Mouse (Mus musculus) hindbrain, embryonic 12.5 days (tissue): ENCODE results near the gene Tmem183a. TPM values are rescaled to one million over a fixed set of nuclear protein-coding genes. Genes with fewer than 3 reads are reported as not detected.
A peak's percentile ranks its signal among the peaks of the same experiment; 100 is the strongest.

Source experiments
- ATAC-seq: fragments of 200-750 bp; cut with Nextera tagmentation; 2 replicates; pipeline ENCODE4 v1.8.0; 2017; ENCODE audit warnings: moderate TSS enrichment; ENCODE audit not compliant: low FRiP score
- H3K27ac ChIP-seq: fragments of 300-500 bp; sonication (generic); 2 replicates; pipeline ENCODE4 v1.5.1; 2016; ENCODE audit warnings: mild to moderate bottlenecking
- H3K27me3 ChIP-seq: fragments of 300-500 bp; sonication (generic); 2 replicates; pipeline ENCODE4 v1.6.1; 2016; ENCODE audit warnings: mild to moderate bottlenecking
- H3K36me3 ChIP-seq: fragments of 300-500 bp; sonication (generic); 2 replicates; pipeline ENCODE4 v1.6.1; 2016; ENCODE audit warnings: mild to moderate bottlenecking
- H3K4me1 ChIP-seq: fragments of 300-500 bp; sonication (generic); 2 replicates; pipeline ENCODE4 v1.6.1; 2016
- H3K4me2 ChIP-seq: fragments of 300-500 bp; sonication (generic); replicated peaks from 2 replicates; pipeline ENCODE4 v1.6.1; 2016; ENCODE audit warnings: mild to moderate bottlenecking
- H3K4me3 ChIP-seq: fragments of 300-500 bp; sonication (generic); 2 replicates; pipeline ENCODE4 v1.5.1; 2016; ENCODE audit warnings: mild to moderate bottlenecking
- H3K9ac ChIP-seq: fragments of 300-500 bp; sonication (generic); 2 replicates; pipeline ENCODE4 v1.6.1; 2016; ENCODE audit warnings: mild to moderate bottlenecking, moderate library complexity
- H3K9me3 ChIP-seq: fragments of 300-500 bp; sonication (generic); replicated peaks from 2 replicates; pipeline ENCODE4 v1.6.1; 2016; ENCODE audit warnings: mild to moderate bottlenecking
- WGBS: fragments of 180-500 bp; shearing (Covaris S2); methylation state at CpG from one replicate; pipeline ENCODE4 v1.1.7; 2016; 5-methylcytosine and 5-hydroxymethylcytosine counted together
- polyA plus RNA-seq: library from polyadenylated mRNA; unstranded; fragments of >200 nt; fragmentation: Nextera tagmentation; extraction: Ambion mirVana; gene quantifications from 2 replicates; pipeline ENCODE4 v1.2.1, GENCODE M21; 2016

Gene Tmem183a
- polyA plus RNA-seq, 1 experiment from 2014 or later: 109 TPM

DNA sequence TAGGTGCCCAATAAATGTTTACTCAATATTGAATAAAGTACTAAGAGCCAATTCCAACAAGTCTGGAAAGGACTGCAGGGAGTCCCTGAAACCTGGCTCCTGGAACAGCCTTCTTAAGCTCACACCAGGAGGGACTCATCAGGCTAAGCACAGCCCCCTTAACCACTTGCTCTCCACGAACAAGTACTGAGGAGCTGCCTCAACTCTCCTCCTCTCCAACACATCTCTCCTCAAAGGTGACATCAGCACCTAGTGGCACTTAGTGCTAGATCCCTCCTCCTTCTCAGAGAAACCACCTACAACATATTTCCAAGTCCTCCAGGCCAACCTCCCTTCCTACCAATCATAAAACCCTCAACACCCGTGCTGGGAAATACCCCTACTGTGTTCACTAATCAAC, 18.2 kb downstream of the Tmem183a start:
- peak; percentile 4; the same call in 1 of the 2 replicates for ATAC-seq
- peak overlapping the region; percentile 62; the same call in 1 of the 2 replicates for H3K9ac ChIP-seq
- no peaks in the 10 kb centered on the region for H3K9me3 ChIP-seq
- H3K4me1 ChIP-seq: peaks cover 14% of the 10 kb centered on the region; the same call in 1 of the 2 replicates
- H3K27ac ChIP-seq: no peak overlapping the region
- H3K27me3 ChIP-seq: peaks cover 4% of the 10 kb centered on the region; the same call in 1 of the 2 replicates
- peaks cover 23% of the 10 kb centered on the region for H3K36me3 ChIP-seq
- H3K4me3 ChIP-seq: peak overlapping the region; percentile 41
- 7% methylated on average over 2 of the region's 2 CpGs for WGBS
- H3K4me2 ChIP-seq: peak overlapping the region; percentile 83

DNA sequence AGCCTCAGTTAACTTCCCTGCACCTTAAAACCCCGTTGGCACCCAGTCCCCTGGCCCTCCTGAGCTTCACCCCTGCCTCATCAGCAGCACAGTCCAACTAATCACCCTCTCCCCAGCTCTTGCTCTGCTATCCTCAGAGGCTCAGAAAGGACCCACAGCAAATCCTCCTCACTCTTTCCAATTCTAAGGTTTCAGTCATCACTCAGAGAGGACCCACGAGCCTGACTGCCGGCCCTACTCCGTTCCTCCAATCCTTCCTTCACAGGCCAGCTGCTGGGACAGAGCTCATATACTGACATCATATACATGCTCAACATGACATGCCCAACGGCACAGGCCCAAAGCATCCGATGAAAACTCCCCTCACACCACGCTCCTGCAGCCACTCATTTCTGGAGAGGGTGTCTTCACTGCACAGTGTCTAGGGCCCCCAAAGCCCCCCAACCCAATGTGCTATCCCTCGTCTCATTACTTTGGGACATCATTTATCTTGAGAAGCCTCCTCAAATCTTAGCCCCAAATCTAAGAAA, 18.9 kb downstream of the Tmem183a start:
- peaks cover 4% of the 10 kb centered on the region; the same call in 1 of the 2 replicates for H3K27me3 ChIP-seq
- no peak overlapping the region for H3K9ac ChIP-seq
- peaks cover 20% of the 10 kb centered on the region for H3K36me3 ChIP-seq
- ATAC-seq: no peak
- peaks cover 14% of the 10 kb centered on the region; the same call in 1 of the 2 replicates for H3K4me1 ChIP-seq
- no peak overlapping the region for H3K27ac ChIP-seq
- no peaks in the 10 kb centered on the region for H3K9me3 ChIP-seq
- H3K4me3 ChIP-seq: no peak overlapping the region
- 78% methylated on average over 8 of the region's 8 CpGs for WGBS
- H3K4me2 ChIP-seq: no peak overlapping the region

DNA sequence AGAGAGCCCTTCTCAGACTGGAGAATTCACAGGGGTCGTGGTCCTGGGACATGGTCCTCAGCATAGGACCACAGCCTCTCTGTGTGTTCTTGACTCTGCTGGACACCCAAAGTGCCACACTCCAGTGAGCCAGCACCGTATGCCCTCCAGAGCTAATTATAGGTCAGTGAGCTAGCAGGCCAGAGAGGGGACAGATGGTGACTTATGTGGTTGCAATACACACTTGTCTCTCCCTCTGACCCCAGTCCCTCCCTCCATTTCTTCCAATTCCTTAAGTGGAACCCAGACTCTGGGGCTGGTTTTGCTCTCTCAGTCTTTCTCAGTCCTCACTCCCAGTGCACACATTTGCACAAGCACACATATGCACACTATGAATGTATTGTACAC, 19.5 kb downstream of the Tmem183a start:
- 66% methylated on average over 2 of the region's 2 CpGs for WGBS
- ATAC-seq: no peak

DNA sequence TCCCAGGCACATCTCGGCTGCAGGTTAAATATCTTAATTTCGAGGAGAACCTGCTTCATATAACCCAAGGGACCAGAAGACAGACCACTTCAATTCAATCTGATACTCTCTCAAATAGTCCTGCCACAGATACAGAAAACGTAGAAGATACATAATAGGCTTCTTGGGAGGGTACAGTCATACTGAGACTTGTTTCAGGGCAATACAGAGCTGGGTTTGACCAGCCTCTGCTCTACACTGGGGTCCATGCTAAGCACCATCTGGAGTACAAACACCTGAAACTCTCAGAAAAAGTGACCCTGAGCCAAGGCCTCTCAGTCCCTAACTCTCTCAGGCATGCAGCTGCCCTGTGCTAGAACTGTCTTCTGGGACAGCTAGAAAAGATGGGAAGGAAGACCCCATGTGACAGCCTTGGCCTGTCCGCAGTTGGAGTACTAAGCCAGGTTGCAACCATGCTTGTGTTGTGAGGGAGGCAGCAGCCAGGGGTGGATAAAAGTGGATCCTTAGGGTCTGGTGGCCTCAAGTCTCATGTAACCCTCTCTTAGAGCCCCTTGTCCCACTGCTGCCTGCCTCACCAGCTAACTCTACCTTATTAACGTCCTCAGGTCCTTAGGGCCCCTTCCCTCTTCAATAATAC, 20.0 kb downstream of the Tmem183a start:
- Histone ChIP-seq H3K9me3 (no peaks in the 10 kb centered on the region), H3K27me3 (peaks cover 4% of the 10 kb centered on the region; the same call in 1 of the 2 replicates), H3K4me3 (no peak overlapping the region), H3K4me1 (peaks cover 14% of the 10 kb centered on the region; the same call in 1 of the 2 replicates), H3K9ac (no peak overlapping the region), H3K36me3 (peaks cover 11% of the 10 kb centered on the region), H3K4me2 (no peak overlapping the region), H3K27ac (no peak overlapping the region)
- 83% methylated on average over 5 of the region's 5 CpGs for WGBS
- ATAC-seq: no peak

More for the DNA sequence above, 19.5 kb downstream of the Tmem183a start:
- Histone ChIP-seq H3K9me3 (no peaks in the 10 kb centered on the region), H3K36me3 (peaks cover 16% of the 10 kb centered on the region), H3K4me3 (no peak overlapping the region), H3K4me1 (peaks cover 14% of the 10 kb centered on the region; the same call in 1 of the 2 replicates), H3K27me3 (peaks cover 4% of the 10 kb centered on the region; the same call in 1 of the 2 replicates), H3K27ac (no peak overlapping the region), H3K4me2 (no peak overlapping the region), H3K9ac (no peak overlapping the region)

DNA sequence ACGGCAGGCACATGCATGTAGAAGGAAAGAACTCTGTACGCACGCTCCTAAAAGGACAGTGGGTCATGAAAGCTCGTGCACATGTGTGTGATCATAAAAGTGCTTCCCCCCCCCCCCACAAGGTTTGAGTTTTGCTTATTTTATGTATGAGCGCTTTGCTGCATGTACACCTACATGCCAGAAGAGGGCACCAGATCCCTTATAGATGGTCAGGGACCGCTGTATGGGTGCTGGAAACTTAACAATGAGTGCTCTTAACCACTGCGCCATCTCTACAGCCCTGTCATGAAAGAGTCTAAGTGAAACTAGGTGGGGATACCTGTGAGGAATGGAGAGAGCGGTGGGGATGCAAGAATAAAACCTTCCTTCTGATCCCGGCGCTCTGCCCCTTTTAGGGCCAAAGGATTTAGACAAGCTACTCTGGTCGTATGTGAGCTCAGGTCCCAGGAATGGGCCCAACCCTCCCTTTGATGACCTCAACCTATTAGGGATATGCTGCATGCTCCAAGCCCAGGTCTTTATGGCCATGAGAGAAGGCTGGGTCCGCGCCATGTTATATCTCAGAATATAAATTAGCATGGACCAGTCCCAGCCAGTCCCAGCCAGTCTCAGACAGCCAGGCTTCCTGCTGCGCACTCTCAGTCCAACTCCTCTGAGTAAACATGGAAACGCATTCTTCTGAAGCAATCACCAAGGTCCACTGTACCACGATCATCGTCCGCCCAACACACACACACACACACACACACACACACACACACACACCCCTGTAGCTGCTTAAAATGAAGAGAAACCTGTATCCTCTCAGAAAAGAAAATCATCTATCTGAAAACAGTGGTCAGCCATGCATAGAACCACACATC, 21.8 kb downstream of the Tmem183a start:
- ATAC-seq: no peak
- 94% methylated on average over 18 of the region's 18 CpGs for WGBS
- no peak overlapping the region for H3K27ac ChIP-seq
- H3K9ac ChIP-seq: no peak overlapping the region
- no peaks in the 10 kb centered on the region for H3K9me3 ChIP-seq
- H3K4me3 ChIP-seq: no peak overlapping the region
- H3K36me3 ChIP-seq: no peaks in the 10 kb centered on the region
- peaks cover 18% of the 10 kb centered on the region; the same call in 1 of the 2 replicates for H3K4me1 ChIP-seq
- H3K4me2 ChIP-seq: no peak overlapping the region
- H3K27me3 ChIP-seq: peaks cover 4% of the 10 kb centered on the region; the same call in 1 of the 2 replicates

DNA sequence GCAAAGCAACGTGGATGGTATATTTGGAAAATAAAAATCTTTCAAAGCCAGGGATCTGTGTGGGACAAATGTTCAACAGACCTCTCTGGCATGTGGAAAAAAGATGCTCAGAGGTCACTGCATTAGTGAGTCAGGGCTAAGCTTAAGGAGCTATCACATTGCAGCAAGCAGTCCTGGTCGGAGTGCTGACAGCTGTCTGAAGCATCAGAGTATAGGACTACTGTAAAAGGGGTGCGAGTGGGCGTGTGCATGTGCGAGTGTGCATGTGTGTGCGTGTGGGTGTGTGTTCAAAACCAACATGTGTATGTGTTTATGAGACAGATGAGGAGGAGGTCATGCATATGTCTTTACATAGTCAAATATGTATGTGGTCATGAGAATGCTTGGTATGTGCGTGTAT, 22.6 kb downstream of the Tmem183a start:
- ATAC-seq: no peak
- Histone ChIP-seq H3K27ac (no peak overlapping the region), H3K9me3 (no peaks in the 10 kb centered on the region), H3K9ac (no peak overlapping the region), H3K4me1 (peaks cover 10% of the 10 kb centered on the region; the same call in 1 of the 2 replicates), H3K27me3 (peaks cover 4% of the 10 kb centered on the region; the same call in 1 of the 2 replicates), H3K4me3 (no peak overlapping the region), H3K36me3 (no peaks in the 10 kb centered on the region), H3K4me2 (no peak overlapping the region)
- 92% methylated on average over 7 of the region's 7 CpGs for WGBS

DNA sequence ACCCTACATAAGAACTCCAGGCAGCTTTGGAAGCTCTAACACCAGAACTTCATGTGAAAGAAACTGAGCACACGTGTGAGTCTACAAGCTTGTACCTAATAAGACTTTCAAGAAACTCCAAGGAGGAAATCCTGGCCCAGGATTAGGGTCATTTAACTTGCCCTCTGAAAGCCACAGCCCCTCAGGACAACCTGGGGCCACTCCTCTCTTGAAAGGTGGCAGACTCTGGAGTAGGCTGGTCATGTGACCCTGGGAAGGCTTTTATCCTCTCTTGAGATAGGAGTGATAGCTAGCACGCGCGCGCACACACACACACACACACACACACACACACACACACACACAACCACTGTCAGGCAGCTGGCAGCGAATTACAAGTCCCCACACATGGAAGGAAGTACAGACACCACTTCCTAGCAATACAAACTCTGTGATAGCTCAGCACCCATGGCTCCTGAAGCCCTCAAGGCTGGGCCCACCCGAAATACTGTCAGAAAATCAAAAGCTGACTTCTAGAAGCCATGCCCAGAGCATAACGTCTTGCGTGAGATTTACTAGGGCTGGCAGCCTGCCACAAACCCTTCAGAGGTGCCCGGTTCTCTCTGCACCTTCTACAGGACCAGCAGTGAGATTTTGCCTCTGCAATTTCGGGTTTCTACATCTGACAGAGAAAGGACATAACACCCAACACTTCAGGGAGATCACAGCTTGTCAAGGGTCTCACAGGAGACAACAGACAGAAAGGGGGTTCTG, 24.6 kb downstream of the Tmem183a start:
- H3K9ac ChIP-seq: no peak overlapping the region
- 89% methylated on average over 11 of the region's 11 CpGs for WGBS
- H3K4me1 ChIP-seq: peaks cover 11% of the 10 kb centered on the region
- H3K36me3 ChIP-seq: no peaks in the 10 kb centered on the region
- H3K27me3 ChIP-seq: 0 out of 2 replicates have a peak, but pooled peaks cover 3% of the 10 kb centered on the region
- H3K4me2 ChIP-seq: no peak overlapping the region
- H3K27ac ChIP-seq: no peak overlapping the region
- no peak for ATAC-seq
- H3K4me3 ChIP-seq: no peak overlapping the region
- H3K9me3 ChIP-seq: no peaks in the 10 kb centered on the region

DNA sequence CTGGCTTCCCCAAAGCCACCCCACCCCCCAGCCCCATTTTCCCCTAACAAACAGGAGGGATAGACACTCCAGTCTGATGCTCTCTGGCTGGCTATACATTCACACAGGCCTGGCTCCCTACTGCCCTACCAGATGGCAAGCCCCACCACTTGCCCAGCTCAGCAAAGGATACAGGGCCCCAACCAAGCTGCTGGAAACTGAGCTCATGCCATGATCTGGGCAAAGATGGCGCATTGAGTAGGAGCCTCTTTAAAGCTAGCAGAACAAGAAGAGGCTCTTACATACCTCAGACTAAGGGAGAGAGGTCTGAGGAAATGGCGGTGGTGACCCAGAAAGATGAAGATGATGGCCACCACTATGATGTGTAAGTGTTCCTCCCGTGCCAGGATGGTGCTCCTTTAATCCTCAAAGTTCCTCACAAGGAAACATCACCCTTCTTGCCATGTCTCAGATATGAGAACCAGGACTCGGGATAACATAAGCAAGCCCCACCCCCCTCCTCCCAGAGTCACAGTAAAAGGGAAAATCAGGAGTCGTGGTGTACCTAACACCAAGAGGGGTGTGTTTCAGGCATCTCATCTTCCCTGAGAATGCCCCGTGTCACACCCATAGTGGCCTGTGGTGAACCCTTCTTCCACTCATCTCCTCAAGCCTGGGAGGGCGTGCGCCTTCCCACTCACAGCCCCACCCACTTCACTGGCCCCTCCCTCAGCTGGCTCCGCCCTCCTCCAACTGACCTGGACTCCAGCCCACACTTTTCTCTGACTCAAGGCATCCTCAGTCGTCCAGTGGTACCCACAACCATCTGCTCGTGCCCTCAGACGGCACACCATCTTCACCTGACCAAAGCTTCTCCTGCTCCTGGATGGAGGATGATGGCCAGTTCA, 25.6 kb downstream of the Tmem183a start:
- Histone ChIP-seq H3K36me3 (no peaks in the 10 kb centered on the region), H3K4me3 (no peak overlapping the region), H3K4me2 (no peak overlapping the region), H3K27ac (no peak overlapping the region), H3K9ac (no peak overlapping the region), H3K27me3 (no peaks in the 10 kb centered on the region), H3K9me3 (no peaks in the 10 kb centered on the region), H3K4me1 (peaks cover 11% of the 10 kb centered on the region)
- ATAC-seq: no peak
- whole genome bisulfite sequencing: 86% methylated on average over 12 of the region's 12 CpGs

DNA sequence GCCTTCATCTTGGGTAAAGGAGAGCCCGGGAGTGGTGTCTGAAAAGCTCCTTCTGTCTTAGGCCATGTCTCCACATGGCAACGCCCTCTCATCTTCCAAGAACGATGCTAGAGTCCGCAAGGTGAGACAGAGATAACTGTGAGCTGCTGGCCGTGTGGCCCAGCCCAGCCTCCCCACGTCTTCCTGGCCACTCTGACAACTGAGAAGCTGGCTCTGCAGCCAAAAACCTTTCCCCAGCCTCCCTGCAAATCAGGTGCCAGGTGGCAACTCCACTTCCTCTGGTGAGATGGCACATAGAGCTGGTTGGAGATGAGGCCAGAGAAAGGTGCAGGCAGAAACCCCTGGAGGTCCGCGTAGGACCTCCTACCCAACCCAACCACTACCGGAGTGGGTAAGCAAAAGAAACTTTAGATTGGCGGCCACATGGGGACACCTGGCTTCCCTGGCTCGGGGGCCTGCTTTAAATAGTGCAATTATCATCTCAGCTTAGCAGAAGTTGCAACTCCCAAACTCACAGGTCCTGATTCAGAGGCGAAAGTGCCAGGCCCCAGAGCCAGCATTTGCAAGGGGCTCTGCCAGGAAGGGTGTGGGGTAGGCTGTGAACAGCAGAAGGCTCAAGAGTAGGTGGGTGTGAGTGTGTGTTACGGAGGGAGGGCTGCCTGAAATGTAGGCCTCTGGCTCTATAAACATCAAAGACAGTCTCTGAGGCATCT, 26.4 kb downstream of the Tmem183a start:
- ATAC-seq: no peak
- H3K4me1 ChIP-seq: peaks cover 11% of the 10 kb centered on the region
- H3K4me2 ChIP-seq: no peak overlapping the region
- no peak overlapping the region for H3K27ac ChIP-seq
- H3K9ac ChIP-seq: no peak overlapping the region
- no peaks in the 10 kb centered on the region for H3K27me3 ChIP-seq
- no peak overlapping the region for H3K4me3 ChIP-seq
- no peaks in the 10 kb centered on the region for H3K36me3 ChIP-seq
- no peaks in the 10 kb centered on the region for H3K9me3 ChIP-seq
- 81% methylated on average over 13 of the region's 13 CpGs for WGBS

DNA sequence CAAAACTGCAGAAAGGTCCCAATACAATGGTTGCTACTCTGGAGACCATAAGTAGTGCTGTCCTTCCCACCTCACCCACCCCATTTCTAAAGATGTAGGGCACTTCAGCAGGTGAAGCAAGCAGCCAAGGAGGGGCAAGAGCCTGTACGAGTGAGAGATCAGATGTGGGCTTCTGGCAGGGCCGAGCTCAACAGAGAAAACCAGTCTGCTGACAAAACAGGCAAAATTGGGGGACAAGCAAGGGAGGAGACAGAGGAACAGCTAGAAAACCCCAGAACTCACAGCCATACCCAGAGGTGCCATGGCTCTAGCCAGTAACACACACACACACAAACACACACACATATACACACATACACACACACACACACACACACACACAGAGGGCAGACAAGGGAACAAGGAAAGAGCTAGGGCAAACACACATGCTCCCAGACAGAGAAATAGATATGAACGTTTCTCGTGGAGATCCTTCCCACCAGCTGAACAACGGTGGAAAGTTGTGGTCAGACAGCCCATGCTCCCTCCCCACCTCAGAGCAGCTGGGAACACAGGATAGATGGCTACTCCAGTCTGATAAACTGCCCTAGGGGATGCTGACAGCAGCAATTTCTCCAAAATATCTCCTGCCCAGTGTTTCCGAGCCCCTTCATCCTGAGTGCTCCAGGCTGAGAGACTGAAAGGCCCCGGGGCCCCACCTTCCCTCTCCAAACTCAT, 27.5 kb downstream of the Tmem183a start:
- no peak for ATAC-seq
- H3K4me1 ChIP-seq: peaks cover 11% of the 10 kb centered on the region
- WGBS: 77% methylated on average over 7 of the region's 7 CpGs

More for the DNA sequence above, 27.5 kb downstream of the Tmem183a start:
- H3K27ac ChIP-seq: no peak overlapping the region
- no peak overlapping the region for H3K9ac ChIP-seq
- no peak overlapping the region for H3K4me2 ChIP-seq
- no peaks in the 10 kb centered on the region for H3K36me3 ChIP-seq
- H3K9me3 ChIP-seq: no peaks in the 10 kb centered on the region
- H3K27me3 ChIP-seq: no peaks in the 10 kb centered on the region
- no peak overlapping the region for H3K4me3 ChIP-seq
